Mouse (Mus musculus) testis, adult 2 months (tissue): Measurements from ENCODE around the gene Tbc1d19.

Experiments used
- CTCF ChIP-seq: fragments of 200-500 bp; IDR thresholded peaks from 2 replicates; pipeline ENCODE4 v1.5.1; 2012; ENCODE audit warnings: low read depth, mild to moderate bottlenecking, inconsistent platforms, low read length, moderate library complexity; ENCODE audit not compliant: control insufficient read depth, insufficient read depth, insufficient replicate concordance
- POLR2A ChIP-seq: fragments of 200-500 bp; IDR thresholded peaks from 2 replicates; pipeline ENCODE4 v1.6.1; 2012; ENCODE audit warnings: low read depth, mild to moderate bottlenecking, inconsistent platforms, low read length, moderate library complexity; ENCODE audit not compliant: control insufficient read depth

DNA sequence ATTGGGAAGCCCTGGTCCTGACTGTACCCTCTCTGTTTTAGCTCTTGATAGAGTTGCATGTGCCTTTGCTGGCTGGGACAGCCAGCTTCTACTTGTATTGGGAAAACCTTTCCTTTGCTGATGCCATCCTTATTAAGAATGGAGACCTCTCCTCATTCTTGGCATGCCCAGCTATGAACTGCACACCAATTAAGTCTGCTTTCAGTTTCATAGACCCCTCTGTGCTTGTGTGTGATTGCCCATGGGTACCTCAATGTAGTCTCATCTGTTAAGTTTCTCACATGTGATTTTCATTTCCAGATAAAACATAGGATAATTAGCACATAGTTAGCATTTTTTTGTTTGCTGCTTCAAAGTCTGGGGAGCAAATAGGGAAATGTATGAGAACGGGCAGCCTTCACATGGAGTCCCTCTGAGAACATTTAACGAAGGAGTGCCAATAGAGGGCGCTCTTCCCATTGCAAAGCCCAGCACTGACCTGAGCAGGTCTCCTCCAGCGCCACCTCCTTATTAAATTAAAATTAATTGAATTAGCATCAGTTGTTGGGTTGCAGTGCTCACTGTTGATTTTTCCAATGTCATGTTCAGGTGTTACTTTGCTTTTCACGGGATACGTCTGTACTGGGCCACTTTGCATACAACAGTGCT, 62.4 kb downstream of the Tbc1d19 start:
- peak; percentile 59; the same call in 1 of the 2 replicates for TF ChIP-seq CTCF
- no peak for TF ChIP-seq POLR2A
